Mouse (Mus musculus): ENCODE measurements around the gene Naa40.

Naa40 gene

DNA sequence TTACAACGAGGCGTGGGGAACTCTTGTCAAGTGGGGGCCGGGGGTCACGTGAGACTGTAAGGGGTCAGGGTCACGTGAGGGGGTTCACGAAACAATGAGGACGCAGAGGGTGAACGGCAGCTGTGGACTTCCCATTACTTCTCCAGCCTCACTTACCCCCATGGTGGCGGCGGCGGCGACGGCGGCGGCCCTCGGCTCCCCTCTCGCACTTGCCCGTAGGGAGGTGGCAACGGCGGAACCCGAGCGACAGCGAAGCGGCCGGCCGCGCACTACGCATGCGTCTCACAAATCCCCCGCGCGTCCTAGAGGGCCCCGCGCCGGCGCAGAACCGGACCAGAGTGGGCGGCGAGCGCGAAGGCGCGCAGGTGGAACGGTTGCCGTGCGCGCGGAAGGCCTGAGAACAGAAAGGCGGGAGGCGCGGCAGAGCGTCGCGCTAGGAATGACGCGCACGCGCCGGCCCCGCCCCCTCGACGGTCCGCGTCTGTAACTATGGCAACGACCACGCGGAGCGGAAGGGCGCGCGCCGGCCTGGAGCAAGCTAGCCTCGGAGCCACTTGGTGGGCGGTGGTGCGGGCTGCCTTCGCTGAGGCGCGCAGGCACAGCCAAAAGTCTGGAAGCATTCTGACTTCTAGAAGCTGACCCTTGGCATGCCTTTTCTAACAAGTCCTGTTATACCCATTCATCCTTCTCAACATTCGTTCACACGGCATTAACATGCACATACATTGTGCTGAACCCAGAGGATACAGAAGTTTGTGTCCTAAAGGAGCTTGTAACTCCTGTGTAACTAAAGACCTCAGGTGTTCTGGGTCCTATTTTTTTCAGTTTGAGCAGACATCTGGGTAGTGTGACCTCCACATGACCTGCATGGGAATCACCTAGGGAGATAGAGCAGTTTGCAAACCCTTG lies at the start of gene Naa40:
Gene Naa40 (minus strand): TSS at position 402 of the 909 bp plus-strand sequence.
- DNase-seq = peak; percentile 93

DNA sequence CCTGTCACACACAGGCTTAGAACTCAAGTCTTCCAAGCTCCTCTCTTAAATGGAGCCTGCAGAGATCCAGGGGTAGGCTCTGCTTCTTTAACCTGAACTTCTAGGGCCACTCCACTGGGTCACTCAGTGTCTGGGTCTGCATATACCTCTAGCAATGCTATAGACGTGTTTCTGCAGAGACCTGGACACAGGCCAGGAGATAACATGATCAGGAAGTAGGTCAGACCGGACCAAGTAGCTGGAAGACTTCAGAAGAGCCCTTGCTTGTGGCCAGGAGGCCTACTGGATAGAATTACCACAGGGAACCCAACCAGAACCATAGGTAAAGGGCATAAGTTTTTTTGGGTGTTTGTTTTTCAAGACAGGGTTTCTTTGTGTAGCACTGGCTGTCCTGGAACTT lies 48.8 kb upstream of the Naa40 start:
- DNase-seq = no peak

DNA sequence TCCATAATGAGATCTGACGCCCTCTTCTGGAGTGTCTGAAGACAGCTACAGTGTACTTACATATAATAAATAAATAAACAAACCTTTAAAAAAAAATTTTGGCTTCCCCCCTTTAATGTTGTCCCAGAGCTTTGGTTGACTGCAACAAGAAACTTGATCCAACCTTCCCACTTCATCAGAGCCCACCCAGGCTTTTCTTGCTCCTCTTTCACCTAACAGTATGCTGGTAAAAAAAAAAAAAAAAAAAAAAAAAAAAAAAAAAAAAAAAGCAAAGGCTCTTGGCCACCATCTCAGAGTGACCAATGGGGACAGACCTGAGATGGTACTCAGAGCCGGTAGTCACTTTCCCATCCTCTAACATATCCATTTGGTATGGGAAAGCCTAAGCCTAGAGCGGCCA lies 47.3 kb upstream of the Naa40 start:
- DNase-seq = no peak

DNA sequence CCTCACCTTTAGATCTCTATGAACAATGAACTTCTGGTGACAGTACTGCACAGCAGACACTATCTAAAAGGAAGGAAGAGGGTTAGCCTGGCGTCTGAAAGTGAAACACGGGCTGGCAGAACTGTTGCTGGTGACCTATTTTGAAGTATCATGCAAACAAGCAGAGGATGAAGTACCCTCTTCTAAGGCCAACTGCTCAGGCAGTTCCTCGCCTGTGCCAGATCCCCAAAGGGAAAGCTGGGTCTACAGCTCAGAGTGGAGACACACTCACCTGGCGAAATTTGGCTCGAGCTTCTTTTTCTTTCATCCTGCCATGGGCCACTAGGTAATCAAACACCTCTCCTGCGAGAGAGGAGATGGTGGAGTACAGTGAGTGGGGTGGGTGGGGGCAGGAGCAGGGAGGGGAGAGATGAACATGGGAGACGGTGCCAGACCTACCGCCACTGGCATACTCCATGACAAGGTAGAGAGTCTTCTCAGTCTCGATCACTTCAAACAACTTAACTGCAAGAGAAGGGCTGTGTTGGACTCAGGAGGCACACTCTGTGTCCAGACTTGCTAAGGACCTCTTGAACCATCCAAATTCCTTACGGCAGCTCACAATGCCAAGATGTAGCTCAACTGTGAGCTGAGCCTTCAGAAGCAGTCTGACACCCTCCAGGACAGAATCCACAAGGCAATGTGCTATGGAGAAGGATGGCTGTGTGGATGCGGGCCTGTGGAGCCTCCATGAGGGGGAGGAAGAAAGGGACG lies 45.8 kb upstream of the Naa40 start:
- no peak for DNase-seq

DNA sequence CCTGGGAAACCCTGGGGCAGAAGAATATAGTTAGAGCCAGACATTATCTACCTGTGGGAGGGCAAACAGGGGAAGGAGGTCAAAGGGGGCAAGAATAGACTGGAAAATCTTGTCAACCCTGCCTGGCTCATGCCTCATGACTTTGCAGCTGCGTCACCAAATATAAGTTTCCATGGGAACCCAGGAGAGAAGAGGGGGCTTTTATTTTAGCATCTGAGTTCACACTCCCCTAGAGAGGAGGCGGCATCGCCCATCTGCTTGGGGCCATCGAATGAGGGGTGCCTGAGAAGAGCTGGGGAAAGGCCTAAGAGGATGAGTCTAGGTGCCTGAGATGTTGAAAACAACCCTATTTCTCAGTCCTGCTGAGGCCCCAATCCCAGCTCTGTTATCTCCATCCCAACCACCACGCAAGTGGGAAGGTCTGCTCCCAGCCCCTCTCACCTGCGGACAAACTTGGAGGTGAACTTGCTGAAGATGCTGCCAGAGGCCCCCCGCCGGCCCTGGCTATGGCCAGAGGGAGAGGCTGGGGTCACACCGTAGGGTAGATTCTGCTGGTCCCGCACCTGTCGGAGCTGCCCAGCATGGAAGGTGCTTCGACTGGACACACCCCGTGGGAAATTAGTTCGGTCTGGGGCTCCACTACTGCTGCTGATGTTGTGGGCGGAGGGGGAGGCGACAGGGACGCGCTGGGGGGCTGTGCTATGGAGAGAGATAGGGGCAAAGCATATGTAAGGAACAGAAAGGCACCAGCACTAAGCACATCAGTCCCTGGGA lies 39.8 kb upstream of the Naa40 start:
- DNase-seq = no peak

DNA sequence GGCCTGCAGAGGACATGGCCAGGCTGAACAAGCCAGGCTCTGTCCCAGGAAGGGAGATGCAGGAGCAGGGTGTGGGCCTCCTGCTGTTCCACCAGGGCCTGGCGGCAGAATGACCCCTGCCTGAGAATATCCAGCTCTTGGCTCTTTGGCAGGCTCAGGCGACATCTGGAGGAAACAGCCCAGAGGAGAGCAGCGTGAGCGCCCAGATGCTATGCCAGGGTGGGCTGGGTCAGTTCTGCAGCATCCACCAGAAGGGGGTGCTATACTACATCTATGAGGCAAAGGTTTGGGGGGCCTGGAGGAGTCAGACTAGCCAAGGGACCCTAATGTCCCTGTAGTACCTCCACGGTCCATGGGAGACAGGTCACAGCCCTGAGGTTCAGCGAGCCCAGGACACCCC lies 38.1 kb upstream of the Naa40 start:
- peak; percentile 48 for DNase-seq

DNA sequence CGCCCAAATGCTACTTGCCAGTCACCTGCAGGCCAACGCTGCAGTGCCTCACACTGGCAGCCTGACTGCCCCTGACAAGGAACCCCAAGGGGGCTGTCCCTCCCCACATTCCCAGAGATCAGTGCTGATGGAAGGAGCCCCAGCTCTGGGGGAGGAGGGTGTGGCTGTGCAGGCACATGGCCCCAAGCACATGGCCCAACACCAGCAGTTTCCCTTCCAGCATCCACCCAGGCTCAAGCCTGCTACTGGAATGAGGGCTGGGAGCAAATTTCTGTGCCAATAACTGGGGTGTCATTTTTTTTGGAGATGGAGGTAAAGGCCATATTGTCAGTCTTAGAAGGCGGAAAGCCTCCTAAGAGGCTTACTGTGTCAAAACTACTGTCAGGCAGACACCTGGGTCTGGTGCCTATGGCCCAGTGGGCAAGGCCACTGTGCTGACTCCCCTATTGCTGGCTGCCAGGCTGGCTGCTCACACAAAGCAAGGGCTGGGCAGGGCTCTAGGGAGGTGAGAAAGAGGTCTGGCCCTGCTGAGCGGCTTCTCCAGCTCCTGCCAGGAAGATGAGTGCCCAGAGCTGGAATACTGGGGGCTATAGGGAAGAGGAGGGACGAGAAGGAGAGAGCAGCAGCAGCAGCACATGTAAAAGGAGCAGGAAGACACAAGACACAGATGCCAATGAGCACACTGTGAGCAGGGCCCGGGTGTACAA lies 37.4 kb upstream of the Naa40 start:
- DNase-seq = no peak

DNA sequence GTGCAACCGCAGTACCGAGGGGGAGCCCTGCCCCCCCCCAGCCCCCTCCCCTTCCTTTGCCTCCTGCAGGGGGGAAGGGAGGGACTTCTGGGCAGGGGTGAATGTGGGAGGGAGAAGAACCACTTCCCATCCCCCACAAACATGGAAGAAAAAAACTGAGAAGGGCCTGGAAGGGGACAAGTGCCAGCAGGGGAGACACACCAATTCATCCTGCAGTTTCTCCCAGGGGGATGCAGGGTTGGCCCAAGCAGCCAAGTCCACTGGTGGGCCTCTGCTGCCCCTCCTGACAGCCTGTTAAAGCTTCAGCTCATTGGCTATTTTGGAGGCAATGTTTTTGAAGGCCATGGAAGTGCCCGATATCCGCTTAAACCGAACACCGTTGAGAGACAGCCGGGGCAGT lies 35.8 kb upstream of the Naa40 start:
- DNase-seq = no peak

DNA sequence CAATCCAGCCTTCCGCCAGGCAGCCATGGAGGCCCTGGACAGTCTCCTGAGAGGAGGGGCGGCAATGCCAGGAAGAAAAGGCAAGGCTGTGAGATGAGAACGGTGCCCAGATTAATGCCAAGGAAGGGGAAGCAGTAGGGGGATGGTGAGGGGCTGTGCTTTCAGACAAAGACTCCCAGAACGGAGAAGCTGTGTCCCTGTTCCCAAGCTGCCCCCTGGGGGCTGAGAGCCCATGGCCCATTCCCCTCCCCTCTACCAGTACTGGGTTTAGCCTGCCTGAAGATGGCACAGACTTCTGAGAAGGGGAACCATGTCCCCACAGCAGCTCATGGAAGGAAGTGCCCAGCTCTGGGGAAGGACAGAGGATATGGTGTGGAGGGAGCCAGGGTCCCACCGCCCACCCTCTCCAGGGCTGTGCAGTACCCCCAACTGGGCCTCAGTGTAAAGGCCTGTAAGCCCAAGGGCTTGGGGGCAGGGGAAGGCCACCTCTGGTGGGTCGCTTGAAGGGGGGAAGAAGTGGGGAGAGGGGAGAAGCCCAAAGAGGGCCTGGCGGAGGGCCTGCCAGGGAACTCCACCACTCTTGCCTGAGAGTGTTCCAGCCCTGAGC lies 35.2 kb upstream of the Naa40 start:
- DNase-seq = no peak

DNA sequence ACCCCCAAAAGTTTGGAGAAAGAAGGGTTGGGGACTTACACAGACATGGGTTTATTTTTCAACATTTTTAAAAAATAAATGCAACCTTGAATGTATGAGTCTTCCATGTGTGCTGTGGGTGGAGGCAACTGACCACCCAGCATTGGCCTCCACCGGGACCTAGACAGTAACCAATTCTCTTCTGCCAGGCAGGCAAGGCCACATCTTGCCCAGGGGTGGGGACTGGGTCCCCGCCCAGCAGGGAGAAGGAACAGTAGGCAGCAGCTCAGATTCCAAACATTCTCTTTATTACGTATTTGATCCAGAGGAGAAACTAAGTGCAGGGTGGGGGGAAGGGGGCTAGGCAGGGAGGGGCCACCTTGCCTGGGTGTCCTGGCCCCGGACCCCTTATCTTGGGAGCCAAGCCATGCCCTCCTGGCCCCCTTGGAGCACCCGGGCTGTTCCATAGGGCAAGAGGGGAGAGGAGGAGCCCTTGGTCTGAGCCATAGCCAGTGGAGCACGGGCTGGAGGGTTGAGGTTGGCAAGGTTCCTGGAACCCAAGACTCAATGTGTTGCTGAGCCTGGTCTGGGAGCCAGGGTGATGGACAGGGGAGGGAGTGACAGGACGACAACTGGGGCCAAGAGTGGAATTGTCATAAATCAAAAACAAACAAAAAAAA lies 34.3 kb upstream of the Naa40 start:
- no peak for DNase-seq

DNA sequence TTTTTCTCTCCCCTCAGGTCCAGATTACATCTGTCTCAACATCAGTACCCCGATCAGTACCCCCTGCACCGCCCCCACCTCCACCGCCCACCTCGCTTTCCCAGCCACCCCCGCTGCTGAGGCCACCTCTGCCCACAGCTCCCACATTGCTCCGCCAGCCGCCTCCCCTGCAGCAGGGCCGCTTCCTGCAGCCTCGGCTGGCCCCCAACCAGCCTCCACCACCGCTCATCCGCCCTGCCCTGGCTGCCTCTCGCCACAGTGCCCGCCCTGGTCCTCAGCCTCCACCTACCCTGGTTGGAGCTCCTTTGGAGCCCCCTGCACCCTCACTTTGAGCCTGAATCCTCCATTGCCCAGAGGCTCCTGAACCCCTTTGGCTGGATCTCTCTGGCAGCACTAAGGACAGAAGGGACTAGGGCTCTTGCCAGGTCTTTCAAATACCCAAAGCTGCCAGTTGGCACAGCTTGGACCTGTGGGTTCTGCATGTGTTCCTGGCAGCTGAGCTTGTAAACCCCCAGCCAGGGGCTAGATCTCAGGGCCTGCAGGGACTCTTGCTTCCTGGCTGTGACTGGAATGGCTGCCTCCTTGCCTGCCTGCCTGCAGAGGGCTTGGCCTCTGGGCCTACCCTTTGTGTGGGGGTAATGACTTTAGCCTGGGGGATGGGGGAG lies 33.5 kb upstream of the Naa40 start:
- DNase-seq = no peak

DNA sequence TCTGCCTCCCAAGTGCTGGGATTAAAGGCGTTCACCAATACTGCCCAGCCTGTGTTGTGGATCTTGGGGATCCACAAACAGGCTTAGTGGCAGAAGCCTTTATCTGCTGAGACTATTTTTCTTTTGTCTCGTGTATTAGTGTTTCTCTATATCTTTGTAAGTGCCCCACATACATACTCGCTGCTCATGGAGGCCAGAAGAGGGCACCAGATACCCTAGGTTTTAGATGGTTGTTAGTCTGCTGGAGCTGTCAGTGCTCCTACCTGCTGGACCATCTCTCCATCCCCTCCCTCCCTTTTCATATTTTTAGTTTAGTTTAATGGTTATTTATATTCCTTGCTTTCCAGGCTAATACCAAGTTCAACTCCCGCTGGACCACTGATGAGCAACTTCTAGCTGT lies 32.5 kb upstream of the Naa40 start:
- DNase-seq = no peak

DNA sequence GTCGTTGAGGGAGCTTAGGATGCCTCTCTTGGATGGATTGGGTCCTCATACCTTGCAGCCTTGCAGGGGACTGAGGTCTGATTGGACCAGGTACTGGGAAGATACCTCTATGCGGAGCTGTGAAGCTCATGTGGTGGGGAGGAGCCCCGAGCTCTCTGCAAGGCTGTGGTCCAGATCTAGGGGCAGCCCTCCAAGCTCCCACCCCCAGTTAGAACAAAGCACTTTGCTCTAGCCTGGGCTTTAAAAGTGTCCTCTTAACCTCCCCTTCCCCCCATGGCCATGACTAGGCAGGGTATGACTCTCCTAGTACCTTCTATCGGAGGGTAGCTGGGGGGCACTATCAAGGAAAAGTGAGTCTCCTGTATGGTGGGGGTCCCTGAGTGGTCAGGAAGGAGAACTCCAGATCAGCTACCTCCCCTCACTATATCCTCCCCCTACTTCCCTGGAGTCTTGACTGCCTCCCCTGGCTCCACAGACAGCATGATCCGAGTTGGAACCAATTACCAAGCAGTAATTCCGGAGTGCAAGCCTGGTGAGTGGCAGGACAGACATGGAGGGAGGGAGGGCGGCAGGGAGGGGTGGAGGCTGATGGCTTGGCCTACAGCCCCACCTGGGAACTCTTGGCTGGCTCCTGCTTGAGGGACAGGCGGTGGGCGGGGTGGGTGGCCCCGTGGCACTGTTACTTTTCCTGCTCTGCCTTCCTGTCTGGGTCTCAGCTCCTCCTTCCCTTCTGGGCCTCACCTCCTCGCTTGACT lies 28.5 kb upstream of the Naa40 start:
- DNase-seq = no peak

DNA sequence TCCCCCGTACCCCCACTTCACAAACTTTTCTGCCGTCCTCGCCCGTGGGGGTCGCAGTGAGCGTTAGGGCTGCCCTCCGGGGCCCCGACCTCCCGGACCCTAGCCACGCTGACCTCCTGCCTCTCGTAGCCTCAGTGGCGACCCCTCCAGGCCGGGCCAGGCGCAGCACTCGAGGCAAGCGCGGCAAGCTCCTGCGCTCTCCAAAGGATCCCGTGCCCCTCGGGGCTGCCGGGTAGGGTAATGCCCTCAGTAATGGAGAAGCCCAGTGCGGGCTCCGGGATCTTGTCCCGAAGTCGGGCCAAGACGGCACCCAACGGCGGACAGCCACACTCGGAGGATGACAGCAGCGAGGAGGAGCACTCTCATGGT lies 27.7 kb upstream of the Naa40 start:
- DNase-seq = peak; percentile 52

DNA sequence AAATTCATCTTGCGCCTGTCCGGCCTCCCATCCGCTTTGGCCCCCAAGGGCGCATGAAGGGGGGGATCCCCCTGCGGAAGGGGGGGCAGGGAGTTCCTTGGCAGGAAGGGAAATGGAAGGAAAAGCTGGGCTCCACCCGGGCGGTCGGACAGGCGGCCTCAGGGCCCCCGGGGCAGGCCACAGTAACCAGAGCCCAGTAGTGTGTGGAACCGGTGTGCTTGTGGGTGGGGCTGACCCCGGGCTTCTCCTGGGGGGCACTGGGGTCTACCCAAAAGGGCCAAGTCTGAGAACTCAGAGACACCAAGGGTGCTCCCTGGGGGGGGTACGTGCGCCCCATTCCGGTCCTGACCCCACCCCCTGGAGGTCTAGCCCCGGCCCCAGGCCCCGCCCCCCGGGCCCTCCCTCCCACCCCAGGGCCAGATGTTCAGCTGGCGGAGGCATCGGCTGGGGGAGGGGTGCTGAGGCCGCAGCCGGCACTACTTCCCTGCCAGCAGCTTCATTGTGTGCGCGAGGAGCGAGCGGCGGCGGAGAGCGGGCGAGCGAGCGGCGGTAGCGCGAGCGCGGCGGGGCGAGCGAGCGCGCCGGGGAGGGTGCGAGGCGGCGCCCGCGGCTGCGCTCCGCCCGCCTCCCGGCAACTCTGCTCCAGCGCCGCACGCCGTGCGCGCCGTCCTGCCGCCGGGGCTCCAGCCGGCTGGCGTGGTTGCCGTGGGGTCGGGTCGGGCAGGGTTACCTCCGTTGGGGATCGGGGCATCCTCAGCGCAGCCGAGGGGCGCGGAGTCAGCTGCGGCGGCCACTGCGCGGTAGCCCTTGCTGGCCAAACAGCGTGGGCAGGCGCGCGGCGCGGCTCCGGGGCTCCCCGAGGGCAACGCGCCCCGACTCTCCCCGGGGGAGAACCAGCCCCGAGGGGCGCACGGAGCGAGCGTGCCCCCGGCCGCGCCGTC lies 27.1 kb upstream of the Naa40 start:
- DNase-seq = peak; percentile 68

DNA sequence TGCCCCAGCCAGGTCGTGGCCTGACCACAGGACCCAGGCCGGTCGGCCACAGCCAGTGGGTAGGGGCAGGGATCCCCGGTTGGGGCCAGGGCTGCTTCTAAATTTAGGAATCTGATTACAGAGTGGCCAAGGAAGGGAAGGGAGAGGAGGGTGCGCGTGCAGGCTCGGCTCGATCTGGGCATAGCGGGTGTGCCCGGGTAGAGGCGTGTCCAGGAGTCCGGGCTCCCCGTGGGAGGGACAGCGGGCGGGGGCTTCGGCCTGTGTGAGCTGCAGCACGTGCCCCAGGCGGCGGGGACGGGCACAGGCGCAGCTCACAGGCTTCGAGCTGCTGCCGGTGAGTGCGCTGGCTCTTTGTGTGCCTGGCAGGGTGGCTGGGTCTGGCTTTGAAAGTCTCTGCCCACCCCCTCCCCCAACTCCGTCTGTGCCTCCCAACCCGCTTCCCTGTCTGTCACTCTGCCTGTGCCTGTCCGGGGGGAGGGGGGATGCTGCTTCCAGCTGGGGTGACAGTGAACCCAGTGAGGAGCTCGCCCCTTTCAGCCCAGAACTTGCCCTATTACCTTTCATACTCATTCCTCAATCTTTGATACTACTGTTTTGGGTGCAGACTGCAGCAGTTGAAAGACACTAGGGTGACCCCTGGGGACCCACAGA lies 26.2 kb upstream of the Naa40 start, which contains the start of gene Rcor2:
Gene Rcor2 (plus strand): TSS at position 235 of the 651 bp plus-strand sequence.
- peak; percentile 80 for DNase-seq

DNA sequence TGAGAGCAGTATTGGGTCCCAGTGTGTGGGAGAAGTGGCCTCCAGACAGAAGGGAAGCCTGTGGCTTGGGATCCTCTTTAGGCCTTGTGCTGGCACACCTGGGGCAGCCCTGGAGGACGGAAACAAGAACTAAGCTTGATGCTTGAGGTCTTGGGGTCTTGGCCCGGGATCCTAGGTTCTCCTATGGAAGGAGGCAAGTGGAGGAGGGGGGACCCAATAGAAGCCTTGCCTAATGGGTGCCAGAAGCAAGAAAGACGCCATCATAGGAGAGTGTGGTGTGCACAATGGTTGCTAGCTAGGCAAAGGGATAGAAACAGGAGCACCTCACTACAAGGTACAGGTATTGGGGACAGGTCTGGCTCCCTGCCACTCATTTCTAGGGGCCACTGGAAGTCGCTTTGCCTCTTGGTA lies 25.4 kb upstream of the Naa40 start:
- no peak for DNase-seq

DNA sequence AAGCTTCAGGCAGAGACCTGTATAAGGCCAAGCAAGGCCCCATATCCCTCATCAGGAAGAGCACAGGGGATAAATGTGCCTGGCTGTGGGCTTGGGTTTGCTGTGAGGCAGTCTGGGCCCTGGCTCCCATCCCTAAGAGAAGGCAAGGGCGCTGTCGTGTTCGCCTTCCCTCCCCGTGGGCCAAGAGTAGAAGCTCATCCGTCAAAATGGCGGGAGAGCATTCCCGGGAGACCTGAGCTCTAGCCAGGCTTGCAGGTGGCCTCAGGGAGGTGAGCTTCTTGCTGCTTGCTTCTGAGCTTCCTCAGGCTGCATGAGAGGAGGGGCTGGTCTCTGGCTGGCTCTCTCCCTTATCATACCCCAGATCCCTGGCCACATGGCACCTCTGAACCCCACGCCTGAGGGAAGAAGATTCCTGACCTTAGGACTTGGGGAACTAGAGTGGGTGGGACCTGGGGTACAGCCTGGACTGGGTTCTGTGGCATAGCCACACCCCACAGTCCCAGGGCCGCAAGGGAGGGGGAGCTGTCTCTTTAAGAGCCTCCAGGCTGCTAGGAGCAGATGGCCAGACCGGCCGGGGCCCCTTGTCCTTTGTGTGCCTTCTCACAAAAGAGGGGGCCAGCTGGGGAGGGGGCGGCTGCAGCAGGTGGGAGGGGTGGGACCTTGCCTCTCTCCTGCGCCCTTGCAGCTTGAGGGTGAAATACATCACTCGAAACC lies 24.7 kb upstream of the Naa40 start:
- no peak for DNase-seq
